Mouse (Mus musculus): ENCODE data around the gene Gata3.

DNA sequence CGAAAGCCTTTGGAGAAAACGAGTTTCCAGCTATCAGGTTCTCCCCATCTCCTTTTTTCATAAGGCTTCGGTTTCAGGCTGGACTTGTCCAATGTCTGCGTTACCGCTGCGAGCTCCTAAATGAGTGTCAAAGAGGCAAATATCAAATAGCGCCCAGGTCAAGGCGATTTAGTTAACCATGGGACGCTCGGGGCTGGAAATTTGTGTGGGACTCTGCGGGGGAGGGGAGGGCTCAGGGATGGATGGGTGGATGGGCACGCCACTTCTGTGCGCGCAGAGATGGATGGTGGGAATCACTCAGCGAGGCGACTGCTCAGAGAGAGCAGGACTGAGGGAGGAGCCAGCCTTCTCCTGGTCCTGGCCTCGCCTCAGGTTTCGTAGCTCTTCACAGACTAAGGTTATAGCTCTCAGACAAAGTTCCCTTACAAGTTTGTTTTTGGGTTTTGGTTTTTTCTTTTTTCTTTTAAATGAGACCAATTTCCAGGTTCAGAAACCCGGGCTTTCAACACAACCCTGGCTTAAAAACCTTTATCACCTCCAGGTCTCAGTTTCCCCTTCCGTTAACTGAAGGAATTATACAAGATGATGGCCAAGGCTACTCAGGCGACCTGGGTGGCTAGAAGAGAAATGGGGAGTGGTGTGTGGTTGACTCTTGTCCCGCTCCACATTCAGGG lies 6.4 kb upstream of the Gata3 start:
- TF ChIP-seq CTCF (IDR thresholded peaks at IDR 0.05; ENCODE audit: borderline replicate concordance, insufficient read depth, low read depth, low read length), result no peak
- TF ChIP-seq POLR2A (IDR thresholded peaks at IDR 0.05; ENCODE audit: borderline replicate concordance, insufficient read depth, low read length), result no peak

All from cerebellum, adult 2 months (tissue).